Mouse (Mus musculus) neural tube, embryonic 11.5 days (tissue): ENCODE measurements at regions not wholly inside any gene's neighbourhood (a gene's known extent, or its start where the extent isn't known, plus 50 kb on each side); places are given as distances from the start of the nearest gene placed in this dataset.

ENCODE experiments used
- ATAC-seq: fragments of 200-750 bp; cut with Nextera tagmentation; 2 replicates; pipeline ENCODE4 v1.8.0; 2017; ENCODE audit warnings: moderate number of reproducible peaks, mild to moderate bottlenecking, moderate TSS enrichment, moderate library complexity; ENCODE audit not compliant: insufficient read depth, low FRiP score, low TSS enrichment
- DNase-seq: peaks from one replicate; pipeline ENCODE4 v3.0.0-alpha.2; 2015; ENCODE audit warnings: low spot score
- H3K27ac ChIP-seq: fragments of 300-500 bp; sonication (generic); 2 replicates; pipeline ENCODE4 v1.5.1; 2014; ENCODE audit warnings: low read depth, mild to moderate bottlenecking, low read length
- H3K27me3 ChIP-seq: fragments of 300-500 bp; sonication (generic); 2 replicates; pipeline ENCODE4 v1.6.1; 2014; ENCODE audit warnings: mild to moderate bottlenecking, low read length, mixed read lengths; ENCODE audit not compliant: control insufficient read depth, insufficient read depth
- H3K36me3 ChIP-seq: fragments of 300-500 bp; sonication (generic); 2 replicates; pipeline ENCODE4 v1.6.1; 2014; ENCODE audit warnings: mild to moderate bottlenecking, low read length, moderate library complexity, mixed read lengths; ENCODE audit not compliant: control insufficient read depth, insufficient read depth
- H3K4me1 ChIP-seq: fragments of 300-500 bp; sonication (generic); 2 replicates; pipeline ENCODE4 v1.6.1; 2014; ENCODE audit warnings: low read length, mixed read lengths; ENCODE audit not compliant: control insufficient read depth, insufficient read depth
- H3K4me2 ChIP-seq: fragments of 300-500 bp; sonication (generic); 2 replicates; pipeline ENCODE4 v1.6.1; 2014; ENCODE audit warnings: low read depth, mild to moderate bottlenecking, moderate library complexity
- H3K4me3 ChIP-seq: fragments of 300-500 bp; sonication (generic); 2 replicates; pipeline ENCODE4 v1.5.1; 2014; ENCODE audit warnings: low read depth, low read length
- H3K9ac ChIP-seq: fragments of 300-500 bp; sonication (generic); 2 replicates; pipeline ENCODE4 v1.6.1; 2014; ENCODE audit warnings: mild to moderate bottlenecking, low read length
- H3K9me3 ChIP-seq: fragments of 300-500 bp; sonication (generic); 2 replicates; pipeline ENCODE4 v1.6.1; 2016; ENCODE audit warnings: low read length; ENCODE audit not compliant: control insufficient read depth
- WGBS: fragments of 180-500 bp; shearing (Covaris S2); extraction: QIAGEN DNeasy Blood & Tissue Kit; methylation state at CpG from one replicate; pipeline ENCODE4 v1.1.7; 2014; 5-methylcytosine and 5-hydroxymethylcytosine counted together

DNA sequence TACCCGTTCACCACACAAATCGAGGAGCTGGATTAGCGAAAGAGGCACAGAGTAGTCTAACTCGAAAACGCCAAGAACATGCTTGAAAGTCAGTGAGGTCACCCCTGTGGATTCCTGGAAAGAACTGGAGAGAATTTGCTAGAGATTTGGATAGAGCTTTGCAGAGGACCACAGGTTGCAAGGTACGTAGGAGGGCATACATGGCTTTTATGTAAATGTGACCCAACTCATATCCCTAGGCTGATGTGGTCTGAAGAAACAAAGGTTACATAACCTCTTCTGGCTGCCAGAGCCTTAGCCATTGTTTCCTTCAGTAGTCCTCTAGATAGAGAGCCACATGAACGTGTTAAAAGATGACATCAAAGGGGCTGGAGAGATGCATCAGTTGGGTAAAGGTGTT is 525.7 kb upstream of the Sox9 start:
- ATAC-seq (no peak), DNase-seq (no peak)
- no peaks in the 10 kb centered on the region for H3K9me3 ChIP-seq
- H3K27ac ChIP-seq, result no peak overlapping the region
- WGBS, result 86% methylated on average over 7 of the region's 7 CpGs
- no peaks in the 10 kb centered on the region for H3K4me1 ChIP-seq
- H3K4me2 ChIP-seq, result no peak overlapping the region
- H3K4me3 ChIP-seq, result no peak overlapping the region
- no peaks in the 10 kb centered on the region for H3K27me3 ChIP-seq
- no peaks in the 10 kb centered on the region for H3K36me3 ChIP-seq
- no peak overlapping the region for H3K9ac ChIP-seq

GRCm38 (mm10) chr11:112264077-112264476 is 517.9 kb upstream of the Sox9 start:
- Histone ChIP-seq H3K4me3 (no peak overlapping the region), H3K27ac (no peak overlapping the region), H3K36me3 (no peaks in the 10 kb centered on the region), H3K4me2 (no peak overlapping the region), H3K27me3 (no peaks in the 10 kb centered on the region), H3K9ac (no peak overlapping the region), H3K4me1 (no peaks in the 10 kb centered on the region), H3K9me3 (no peaks in the 10 kb centered on the region)
- WGBS, result 77% methylated on average over 4 of the region's 4 CpGs
- no peak for ATAC-seq
- no peak for DNase-seq

- Histone ChIP-seq H3K27ac (no peak overlapping the region), H3K4me2 (no peak overlapping the region), H3K9ac (no peak overlapping the region), H3K4me3 (no peak overlapping the region), H3K4me1 (no peaks in the 10 kb centered on the region), H3K27me3 (no peaks in the 10 kb centered on the region), H3K9me3 (no peaks in the 10 kb centered on the region), H3K36me3 (no peaks in the 10 kb centered on the region)
- ATAC-seq (no peak), DNase-seq (no peak)
- WGBS, result over 99% methylated on average over 5 of the region's 5 CpGs
Measured at GRCm38 (mm10) chr11:112270911-112271310, 511.1 kb upstream of the Sox9 start.

- Histone ChIP-seq H3K9ac (no peak overlapping the region), H3K4me2 (no peak overlapping the region), H3K27me3 (no peaks in the 10 kb centered on the region), H3K36me3 (no peaks in the 10 kb centered on the region), H3K4me3 (no peak overlapping the region), H3K4me1 (no peaks in the 10 kb centered on the region), H3K9me3 (no peaks in the 10 kb centered on the region), H3K27ac (no peak overlapping the region)
- WGBS, result 85% methylated on average over 1 of the region's 1 CpGs
- ATAC-seq, result no peak
- no peak for DNase-seq
Measured at GRCm38 (mm10) chr11:112278566-112278965, 503.5 kb upstream of the Sox9 start.

DNA sequence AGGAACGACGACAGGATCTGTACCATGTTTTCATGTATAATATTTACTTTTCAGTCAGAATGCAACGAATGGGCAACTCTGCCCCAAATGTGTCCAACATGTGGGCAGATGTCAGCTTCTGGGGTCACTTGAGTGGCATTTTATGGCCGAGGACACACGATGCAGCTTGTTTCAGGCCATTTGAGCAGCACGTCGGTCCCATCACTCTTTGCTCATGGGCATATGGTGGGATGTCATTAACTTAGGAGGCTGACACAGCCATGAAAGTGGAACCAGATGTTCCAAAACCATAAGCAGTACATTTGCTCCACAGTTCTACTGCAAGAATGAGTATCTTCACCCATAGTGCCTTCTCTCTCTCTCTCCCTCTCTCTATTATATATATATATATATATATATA is 499.1 kb upstream of the Sox9 start:
- 55% methylated on average over 7 of the region's 7 CpGs for WGBS

DNA sequence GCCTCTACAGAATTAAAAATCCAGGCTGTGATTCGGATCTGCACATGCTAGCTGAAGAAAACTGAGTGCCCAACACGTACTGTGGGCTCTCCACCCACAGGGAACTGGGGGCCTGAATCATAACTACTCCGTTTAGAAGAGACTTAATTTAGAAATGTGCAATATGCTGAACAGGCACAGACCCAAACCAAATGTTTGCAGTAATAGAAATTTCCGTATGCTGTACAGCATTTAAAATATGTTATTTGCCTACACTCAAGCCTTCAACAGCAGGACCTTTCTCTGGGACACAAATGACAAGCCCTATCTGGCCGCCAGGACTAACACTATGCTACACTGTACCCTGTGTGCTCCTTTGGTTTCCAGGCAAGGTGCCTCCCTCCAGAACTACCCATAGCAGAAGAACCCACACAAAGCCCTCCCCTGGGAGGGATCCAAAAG is 483.1 kb upstream of the Sox9 start:
- Histone ChIP-seq H3K4me2 (no peak overlapping the region), H3K4me1 (no peaks in the 10 kb centered on the region), H3K27me3 (no peaks in the 10 kb centered on the region), H3K9me3 (no peaks in the 10 kb centered on the region), H3K27ac (no peak overlapping the region), H3K9ac (no peak overlapping the region), H3K4me3 (no peak overlapping the region), H3K36me3 (no peaks in the 10 kb centered on the region)
- WGBS, result 84% methylated on average over 5 of the region's 5 CpGs
- ATAC-seq (no peak), DNase-seq (no peak)

More for the DNA sequence above, 499.1 kb upstream of the Sox9 start:
- Histone ChIP-seq H3K36me3 (no peaks in the 10 kb centered on the region), H3K4me3 (no peak overlapping the region), H3K9ac (no peak overlapping the region), H3K27me3 (no peaks in the 10 kb centered on the region), H3K4me2 (no peak overlapping the region), H3K9me3 (no peaks in the 10 kb centered on the region), H3K4me1 (no peaks in the 10 kb centered on the region), H3K27ac (no peak overlapping the region)
- no peak for DNase-seq
- no peak for ATAC-seq

DNA sequence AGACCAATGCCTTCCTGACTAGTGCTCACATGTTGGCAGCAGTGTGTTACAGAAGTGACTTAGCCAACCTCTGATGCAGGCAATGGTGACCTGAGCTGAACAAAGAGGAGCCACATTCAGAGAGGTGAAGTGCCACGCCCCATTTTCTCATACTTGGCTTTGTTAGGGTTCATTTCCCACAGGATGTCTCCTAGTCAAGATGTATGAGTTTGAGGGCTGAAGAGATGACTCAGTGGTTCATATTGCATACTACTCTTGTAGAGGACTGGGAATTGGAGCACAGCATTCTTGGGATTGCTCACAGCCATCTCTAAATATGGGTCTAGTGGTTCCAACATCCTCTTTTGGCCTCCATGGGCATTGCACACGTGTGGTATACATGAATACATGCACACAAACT is 478.9 kb upstream of the Sox9 start:
- H3K4me1 ChIP-seq, result no peaks in the 10 kb centered on the region; the same call in 1 of the 2 replicates
- no peaks in the 10 kb centered on the region for H3K27me3 ChIP-seq
- H3K4me3 ChIP-seq, result no peak overlapping the region
- H3K27ac ChIP-seq, result no peak overlapping the region
- H3K9ac ChIP-seq, result no peak overlapping the region
- H3K36me3 ChIP-seq, result no peaks in the 10 kb centered on the region
- ATAC-seq (no peak), DNase-seq (no peak)
- no peaks in the 10 kb centered on the region for H3K9me3 ChIP-seq
- WGBS, result 72% methylated on average over 2 of the region's 2 CpGs
- H3K4me2 ChIP-seq, result no peak overlapping the region

DNA sequence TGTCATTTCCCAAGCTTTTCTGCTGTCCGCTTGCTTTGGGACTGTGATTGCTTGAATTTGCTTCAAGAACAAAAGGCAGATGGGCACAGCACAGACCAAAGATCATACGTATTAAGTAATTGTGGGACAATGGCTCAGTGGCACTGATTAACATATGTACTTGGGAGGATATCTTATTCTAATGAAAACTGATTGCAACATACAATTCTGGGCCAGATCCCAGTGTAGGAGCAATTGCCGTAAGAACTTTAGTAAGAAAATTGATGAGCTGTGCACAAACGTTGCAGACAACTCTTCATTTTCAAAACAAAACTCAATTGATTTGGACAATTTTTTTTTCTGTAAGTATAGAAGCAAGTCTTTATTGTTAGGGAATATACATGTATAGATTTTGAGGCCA is 456.2 kb upstream of the Sox9 start:
- 91% methylated on average over 4 of the region's 4 CpGs for WGBS
- Histone ChIP-seq H3K36me3 (no peaks in the 10 kb centered on the region), H3K4me3 (no peak overlapping the region), H3K4me2 (no peak overlapping the region), H3K9ac (no peak overlapping the region), H3K9me3 (no peaks in the 10 kb centered on the region), H3K27ac (no peak overlapping the region), H3K27me3 (no peaks in the 10 kb centered on the region), H3K4me1 (no peaks in the 10 kb centered on the region)
- ATAC-seq (no peak), DNase-seq (no peak)

GRCm38 (mm10) chr11:112327606-112328005 is 454.4 kb upstream of the Sox9 start:
- Histone ChIP-seq H3K9me3 (no peaks in the 10 kb centered on the region), H3K4me2 (no peak overlapping the region), H3K4me1 (no peaks in the 10 kb centered on the region), H3K9ac (no peak overlapping the region), H3K27ac (no peak overlapping the region), H3K27me3 (no peaks in the 10 kb centered on the region), H3K36me3 (no peaks in the 10 kb centered on the region), H3K4me3 (no peak overlapping the region)
- ATAC-seq, result no peak
- no peak for DNase-seq
- 68% methylated on average over 4 of the region's 4 CpGs for WGBS
